Mouse (Mus musculus) embryonic facial prominence, embryonic 14.5 days (tissue): ENCODE data around the gene Smg1. TPM values are rescaled to one million over a fixed set of nuclear protein-coding genes. Genes with fewer than 3 reads are reported as not detected.

Source experiments
- ATAC-seq: fragments of 200-750 bp; cut with Nextera tagmentation; 2 replicates; pipeline ENCODE4 v1.8.0; 2017; ENCODE audit warnings: low read depth, moderate number of reproducible peaks, moderate TSS enrichment
- DNase-seq: peaks from one replicate; pipeline ENCODE4 v3.0.0-alpha.2; 2015; ENCODE audit warnings: low spot score
- H3K27ac ChIP-seq: fragments of 300-500 bp; sonication (generic); replicated peaks from 2 replicates; pipeline ENCODE4 v1.5.1; 2014; ENCODE audit warnings: low read depth, mild to moderate bottlenecking, low read length, moderate library complexity
- H3K27me3 ChIP-seq: fragments of 300-500 bp; sonication (generic); replicated peaks from 2 replicates; pipeline ENCODE4 v1.6.1; 2014; ENCODE audit warnings: low read length; ENCODE audit not compliant: control insufficient read depth, insufficient read depth
- H3K36me3 ChIP-seq: fragments of 300-500 bp; sonication (generic); 2 replicates; pipeline ENCODE4 v1.6.1; 2014; ENCODE audit warnings: low read length, mixed read lengths; ENCODE audit not compliant: control insufficient read depth, insufficient read depth
- H3K4me1 ChIP-seq: fragments of 300-500 bp; sonication (generic); 2 replicates; pipeline ENCODE4 v1.6.1; 2014; ENCODE audit warnings: antibody characterized with exemption, low read length; ENCODE audit not compliant: control insufficient read depth, insufficient read depth
- H3K4me2 ChIP-seq: fragments of 300-500 bp; sonication (generic); 2 replicates; pipeline ENCODE4 v1.6.1; 2014; ENCODE audit warnings: low read depth, mild to moderate bottlenecking, low read length, moderate library complexity, mixed read lengths
- H3K4me3 ChIP-seq: fragments of 300-500 bp; sonication (generic); 2 replicates; pipeline ENCODE4 v1.5.1; 2014; ENCODE audit warnings: low read depth, mild to moderate bottlenecking, low read length
- H3K9ac ChIP-seq: fragments of 300-500 bp; sonication (generic); 2 replicates; pipeline ENCODE4 v1.6.1; 2014; ENCODE audit warnings: low read depth, mild to moderate bottlenecking, low read length, moderate library complexity, mixed read lengths
- H3K9me3 ChIP-seq: fragments of 300-500 bp; sonication (generic); 2 replicates; pipeline ENCODE4 v1.6.1; 2016; ENCODE audit warnings: low read length; ENCODE audit not compliant: control insufficient read depth
- WGBS: fragments of 180-500 bp; shearing (Covaris S2); extraction: QIAGEN DNeasy Blood & Tissue Kit; methylation state at CpG from one replicate; pipeline ENCODE4 v1.1.7; 2014; 5-methylcytosine and 5-hydroxymethylcytosine counted together
- polyA plus RNA-seq: library from polyadenylated mRNA; unstranded; fragments of >200 nt; fragmentation: Nextera tagmentation; extraction: Ambion mirVana; gene quantifications from 2 replicates; pipeline ENCODE4 v1.2.1, GENCODE M21; 2014

Smg1 gene
- polyA plus RNA-seq, 1 experiment from 2014 or later, result 20.0 TPM

- H3K36me3 ChIP-seq, result peaks cover 85% of the 10 kb centered on the region
- 89% methylated on average over 6 of the region's 6 CpGs for WGBS
- H3K4me3 ChIP-seq, result no peak overlapping the region
- H3K9me3 ChIP-seq, result no peaks in the 10 kb centered on the region
- H3K4me2 ChIP-seq, result no peak overlapping the region
- H3K27ac ChIP-seq, result no peak overlapping the region
- no peaks in the 10 kb centered on the region for H3K4me1 ChIP-seq
- no peak overlapping the region for H3K9ac ChIP-seq
- DNase-seq (no peak), ATAC-seq (no peak)
- no peaks in the 10 kb centered on the region for H3K27me3 ChIP-seq
Observed at GRCm38 (mm10) chr7:118154150-118154549, 89.3 kb downstream of the Smg1 start.

GRCm38 (mm10) chr7:118143602-118144001, 99.9 kb downstream of the Smg1 start:
- WGBS, result 78% methylated on average over 3 of the region's 3 CpGs
- Histone ChIP-seq H3K36me3 (peaks cover 93% of the 10 kb centered on the region), H3K27me3 (no peaks in the 10 kb centered on the region), H3K27ac (no peak overlapping the region), H3K9me3 (no peaks in the 10 kb centered on the region), H3K9ac (no peak overlapping the region), H3K4me2 (no peak overlapping the region), H3K4me3 (no peak overlapping the region), H3K4me1 (no peaks in the 10 kb centered on the region)
- ATAC-seq, result no peak
- no peak for DNase-seq

GRCm38 (mm10) chr7:118143123-118143522, 100.3 kb downstream of the Smg1 start:
- Histone ChIP-seq H3K36me3 (peaks cover 90% of the 10 kb centered on the region), H3K9me3 (no peaks in the 10 kb centered on the region), H3K4me2 (no peak overlapping the region), H3K27ac (no peak overlapping the region), H3K4me3 (no peak overlapping the region), H3K9ac (no peak overlapping the region), H3K4me1 (no peaks in the 10 kb centered on the region), H3K27me3 (no peaks in the 10 kb centered on the region)
- 88% methylated on average over 4 of the region's 4 CpGs for WGBS
- ATAC-seq (no peak), DNase-seq (no peak)

DNA sequence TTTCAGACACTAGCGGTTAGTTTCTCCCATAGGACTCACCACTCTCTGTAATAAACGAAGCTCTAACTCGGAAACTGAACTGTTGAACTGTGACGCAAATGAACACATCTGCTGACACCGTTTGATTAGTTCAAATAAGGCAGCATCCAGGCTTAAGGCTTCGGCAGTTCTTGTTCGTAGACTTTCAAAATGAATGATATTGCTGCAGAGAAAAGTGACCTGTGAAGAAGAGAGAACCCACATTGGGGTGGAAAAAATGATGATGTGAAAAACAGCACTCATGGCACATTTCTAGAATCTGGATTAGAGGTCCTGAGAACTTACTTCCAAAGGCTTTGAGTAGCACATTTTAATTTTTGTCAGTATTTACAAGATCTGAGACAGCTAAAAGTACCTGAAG, 102.2 kb downstream of the Smg1 start:
- Histone ChIP-seq H3K9ac (no peak overlapping the region), H3K36me3 (peaks cover 92% of the 10 kb centered on the region), H3K27me3 (no peaks in the 10 kb centered on the region), H3K4me1 (no peaks in the 10 kb centered on the region), H3K4me3 (no peak overlapping the region), H3K27ac (no peak overlapping the region), H3K9me3 (no peaks in the 10 kb centered on the region), H3K4me2 (no peak overlapping the region)
- ATAC-seq, result no peak
- no peak for DNase-seq
- WGBS, result 95% methylated on average over 7 of the region's 7 CpGs

DNA sequence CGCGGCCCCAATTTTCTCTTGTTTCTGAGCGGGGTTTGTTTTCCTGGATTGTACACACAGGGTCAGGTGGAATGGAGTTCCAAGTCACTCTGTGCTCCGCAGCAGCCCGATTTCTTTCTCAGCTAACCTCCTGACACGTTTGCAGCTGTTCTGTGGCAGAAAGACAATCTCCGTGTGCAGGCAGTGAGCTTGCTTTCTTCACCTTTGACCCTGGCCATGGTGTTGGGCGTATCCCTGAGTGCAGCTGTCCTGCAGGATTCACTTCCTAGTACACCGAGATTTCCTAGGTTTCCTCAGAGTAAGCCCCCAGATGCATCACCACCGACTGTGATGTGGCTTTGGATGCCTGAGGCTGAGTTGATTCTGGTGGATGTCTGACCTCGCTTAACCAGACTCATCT, 108.3 kb downstream of the Smg1 start:
- Histone ChIP-seq H3K36me3 (peaks cover 57% of the 10 kb centered on the region), H3K9me3 (no peaks in the 10 kb centered on the region), H3K4me1 (no peaks in the 10 kb centered on the region), H3K4me3 (no peak overlapping the region), H3K9ac (no peak overlapping the region), H3K27me3 (no peaks in the 10 kb centered on the region), H3K27ac (no peak overlapping the region), H3K4me2 (no peak overlapping the region)
- ATAC-seq (no peak), DNase-seq (peak; percentile 13)
- 77% methylated on average over 11 of the region's 11 CpGs for WGBS

DNA sequence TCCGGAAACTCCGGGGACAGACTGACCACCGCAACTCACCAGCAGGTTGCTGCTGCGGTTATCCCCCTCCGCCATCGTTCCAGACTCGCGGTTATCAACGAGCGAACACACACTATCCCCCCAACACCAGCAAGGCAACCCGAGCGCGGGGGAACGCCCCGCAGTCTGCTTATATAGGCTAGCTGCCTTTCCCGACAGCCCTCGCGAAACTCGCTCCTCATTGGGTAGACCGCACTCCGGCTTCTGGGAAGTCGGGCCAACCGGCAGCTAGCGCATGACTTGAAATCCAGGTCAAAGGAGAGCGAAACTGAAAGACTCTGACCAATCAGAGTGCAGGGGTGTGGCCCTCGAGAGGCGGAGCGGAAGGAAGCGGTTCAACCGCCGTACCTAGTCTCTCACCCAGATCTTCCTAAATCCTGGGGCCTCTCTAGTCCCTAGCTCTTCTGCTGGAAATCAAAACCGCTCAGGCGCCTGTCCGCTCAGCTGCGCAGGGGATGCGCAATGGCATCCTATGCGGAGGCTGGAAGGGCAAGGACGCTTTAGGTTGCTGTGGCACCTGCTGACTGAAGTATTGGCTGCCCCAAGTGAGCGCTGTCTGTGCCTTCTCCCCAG, 113.9 kb downstream of the Smg1 start, which contains the start of gene Arl6ip1:
Arl6ip1 (minus strand) TSS at position 233 of the 612 bp plus-strand sequence.
- ATAC-seq, result peak; percentile 98
- Histone ChIP-seq H3K4me3 (peak within 1 kb of the TSS; percentile 64), H3K9ac (peak within 1 kb of the TSS; percentile 75), H3K27ac (peak within 1 kb of the TSS; percentile 87), H3K9me3 (no peaks in the 10 kb centered on the region), H3K4me2 (peak within 1 kb of the TSS; percentile 66), H3K27me3 (no peaks in the 10 kb centered on the region), H3K36me3 (peaks cover 21% of the 10 kb centered on the region), H3K4me1 (peaks cover 9% of the 10 kb centered on the region)
- peak; percentile 100 for DNase-seq
- WGBS, result 0% methylated on average over 37 of the region's 39 CpGs

DNA sequence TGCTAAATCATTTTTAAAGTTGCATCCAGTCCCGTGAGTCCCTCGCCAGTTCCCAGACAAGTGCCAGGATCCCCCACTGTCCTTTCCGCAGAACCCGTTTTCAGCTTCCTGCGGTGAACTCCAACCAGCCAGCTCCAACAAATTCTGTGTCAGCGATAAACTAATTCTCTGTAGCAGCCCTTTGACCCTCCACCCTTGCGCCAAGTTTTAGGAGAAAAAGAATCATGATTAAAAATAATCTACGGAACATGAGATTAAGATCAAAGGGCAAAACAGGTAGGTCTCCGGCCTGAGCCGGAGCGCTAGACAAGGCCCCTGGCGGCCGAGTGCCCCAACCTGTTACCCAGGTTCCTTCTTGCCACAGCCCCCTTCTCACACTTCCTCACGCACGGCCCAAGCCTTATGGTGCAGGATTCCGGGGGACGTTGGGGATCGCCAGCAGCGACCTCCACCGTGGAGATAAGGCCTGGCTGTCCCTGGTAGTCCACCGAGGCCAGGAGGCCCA, 114.5 kb downstream of the Smg1 start:
- Histone ChIP-seq H3K4me1 (peaks cover 9% of the 10 kb centered on the region), H3K36me3 (peaks cover 26% of the 10 kb centered on the region), H3K4me2 (peak overlapping the region; percentile 66), H3K27ac (peak overlapping the region; percentile 77), H3K9ac (peak overlapping the region; percentile 75), H3K4me3 (peak overlapping the region; percentile 64), H3K9me3 (no peaks in the 10 kb centered on the region), H3K27me3 (no peaks in the 10 kb centered on the region)
- DNase-seq (peak; percentile 22), ATAC-seq (peak; percentile 69)
- 2% methylated on average over 20 of the region's 21 CpGs for WGBS

DNA sequence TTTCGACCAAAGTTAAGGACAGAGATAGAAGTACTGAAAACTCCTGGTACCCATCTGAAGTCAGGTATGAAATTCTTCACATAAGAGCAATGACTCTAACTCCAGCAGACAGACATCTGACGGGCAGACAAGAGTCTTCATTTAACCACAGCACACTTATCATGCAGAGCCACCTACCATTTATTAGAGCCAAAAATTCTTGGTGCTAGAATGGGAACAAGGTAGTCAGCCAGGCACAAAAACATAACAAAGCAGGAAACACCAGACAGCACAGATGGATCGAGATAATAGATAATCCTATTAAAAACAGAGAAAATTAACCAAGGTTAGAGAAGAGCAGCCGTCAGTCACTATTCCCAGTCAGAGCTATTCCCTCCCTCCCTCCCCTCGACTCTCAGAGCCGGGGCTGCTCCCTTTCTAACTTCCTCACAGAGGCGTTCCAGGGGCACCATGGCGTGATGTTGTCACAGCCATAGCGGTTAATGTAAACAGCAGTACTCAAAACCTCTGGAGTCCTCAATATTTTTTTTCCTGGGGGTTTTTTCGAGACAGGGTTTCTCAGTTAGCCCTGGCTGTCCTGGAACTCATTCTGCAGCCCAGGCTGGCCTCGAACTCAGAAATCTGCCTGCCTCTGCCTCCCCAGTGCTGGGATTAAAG, 117.1 kb downstream of the Smg1 start:
- Histone ChIP-seq H3K4me1 (peaks cover 9% of the 10 kb centered on the region), H3K9ac (no peak overlapping the region), H3K4me3 (no peak overlapping the region), H3K9me3 (no peaks in the 10 kb centered on the region), H3K4me2 (no peak overlapping the region), H3K27me3 (no peaks in the 10 kb centered on the region), H3K27ac (no peak overlapping the region), H3K36me3 (peaks cover 48% of the 10 kb centered on the region)
- ATAC-seq (no peak), DNase-seq (no peak)
- WGBS, result 76% methylated on average over 11 of the region's 11 CpGs

DNA sequence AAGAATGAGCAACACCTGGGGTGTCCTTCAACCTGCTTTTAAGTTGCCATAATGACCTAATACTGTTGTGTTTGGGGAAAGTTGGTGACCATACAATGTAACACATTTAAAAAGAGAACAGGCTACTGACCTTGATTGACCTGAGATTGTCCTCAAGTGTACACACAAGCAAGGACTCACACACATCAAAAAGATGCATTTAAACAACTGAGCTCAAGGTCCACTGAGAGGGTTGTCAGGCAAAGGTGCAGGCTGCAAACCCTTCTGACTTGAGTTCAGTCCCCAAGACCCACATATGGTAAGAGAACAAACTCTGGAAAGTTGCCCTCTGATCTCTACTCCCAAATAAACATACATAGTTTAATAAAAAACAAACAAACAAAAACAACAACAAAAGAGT, 117.7 kb downstream of the Smg1 start:
- peaks cover 54% of the 10 kb centered on the region for H3K36me3 ChIP-seq
- no peak for ATAC-seq

More for the DNA sequence above, 117.7 kb downstream of the Smg1 start:
- H3K4me2 ChIP-seq, result no peak overlapping the region
- H3K4me1 ChIP-seq, result peaks cover 9% of the 10 kb centered on the region
- H3K27me3 ChIP-seq, result no peaks in the 10 kb centered on the region
- no peak overlapping the region for H3K27ac ChIP-seq
- no peak for DNase-seq
- H3K9me3 ChIP-seq, result no peaks in the 10 kb centered on the region
- no peak overlapping the region for H3K9ac ChIP-seq
- H3K4me3 ChIP-seq, result no peak overlapping the region
